Mouse (Mus musculus) heart, postnatal 4 days (tissue): ENCODE measurements around the gene Sez6l. TPM values are rescaled to one million over a fixed set of nuclear protein-coding genes. Genes with fewer than 3 reads are reported as not detected.
A peak's percentile ranks its signal among the peaks of the same experiment; 100 is the strongest.

ENCODE experiments used
- DNase-seq: peaks from one replicate; pipeline ENCODE4 v3.0.0; 2021
- total RNA-seq, 2 experiments: library from RNA; stranded (reverse); gene quantifications; 2 replicates each; pipeline ENCODE4 v1.2.3; 2021

Gene Sez6l
- total RNA-seq, 2 experiments from 2014 or later = 0.52 TPM

DNA sequence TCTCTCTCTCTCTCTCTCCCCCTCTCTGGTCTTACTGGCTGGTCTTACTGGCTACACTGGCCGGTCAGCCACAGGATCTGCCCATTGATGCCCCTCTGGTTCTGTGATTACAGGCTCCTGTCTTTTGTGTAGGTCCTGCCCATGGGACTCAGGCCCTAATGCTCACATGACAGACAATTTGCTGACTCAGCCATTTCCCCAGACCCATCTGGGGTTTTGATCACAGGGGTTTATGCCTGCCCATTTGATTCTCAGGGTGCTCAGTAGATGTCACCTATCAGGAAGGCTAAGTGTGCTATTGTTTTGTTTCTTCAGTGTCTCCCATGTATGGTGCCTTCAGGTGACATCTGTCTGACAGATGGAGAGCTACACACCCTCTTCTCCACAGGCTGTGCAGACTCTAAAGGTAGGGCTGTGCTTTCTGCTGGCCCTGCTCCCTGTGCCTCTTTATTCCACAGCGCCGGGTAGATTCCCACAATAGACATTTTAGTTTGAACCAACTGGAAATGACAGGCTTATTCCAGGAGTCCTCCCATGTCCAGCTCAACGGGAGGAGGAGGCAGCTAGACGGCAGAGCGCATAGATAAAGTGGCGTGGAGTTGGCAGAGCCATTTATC, 80.1 kb downstream of the Sez6l start:
- no peak for DNase-seq

GRCm38 (mm10) chr5:112493492-112493891, 83.5 kb downstream of the Sez6l start:
- peak; percentile 59 for DNase-seq

- peak; percentile 10 for DNase-seq
Observed at GRCm38 (mm10) chr5:112491489-112491888, 85.5 kb downstream of the Sez6l start.

- no peak for DNase-seq
Observed at GRCm38 (mm10) chr5:112488101-112488776, 88.7 kb downstream of the Sez6l start.

DNA sequence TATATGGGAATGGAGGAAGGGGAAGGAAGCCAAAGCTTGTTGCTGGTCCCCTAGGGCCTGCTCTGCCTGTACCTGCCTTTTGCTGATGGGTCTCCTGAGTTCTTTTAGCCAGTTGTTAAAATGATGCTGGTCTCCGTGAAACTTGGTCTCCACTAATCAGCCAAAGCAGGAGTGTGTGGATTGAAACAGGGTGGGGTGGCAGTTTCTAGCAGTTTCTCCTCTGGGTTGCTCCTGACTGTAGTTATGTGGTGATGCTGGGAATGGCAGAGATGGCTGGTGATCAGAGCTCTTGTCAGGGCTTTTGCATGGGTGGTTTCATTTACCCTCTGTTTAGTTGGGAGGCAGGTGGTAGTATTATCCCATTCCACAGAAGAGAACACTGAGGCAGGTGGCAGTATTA, 89.5 kb downstream of the Sez6l start:
- DNase-seq = no peak

DNA sequence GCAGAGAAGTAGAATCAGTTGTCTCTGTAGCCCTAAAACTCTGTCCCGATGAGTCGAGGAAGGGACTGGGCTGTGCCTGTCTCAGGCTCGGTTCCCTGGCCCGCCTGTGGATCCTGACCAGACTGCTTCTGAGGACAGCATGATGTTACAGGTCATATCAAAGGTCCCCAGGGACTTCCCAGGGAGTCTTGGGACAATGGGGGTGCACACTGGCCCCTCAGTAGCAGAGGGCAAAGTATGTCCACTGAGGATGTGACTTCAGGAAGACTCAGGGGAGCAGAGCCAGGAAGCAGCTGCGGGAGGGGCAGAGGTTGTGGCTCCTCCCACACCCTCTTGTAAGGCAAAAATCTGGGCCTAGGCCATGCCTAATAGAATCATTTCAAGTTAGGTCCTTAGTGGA, 90.6 kb downstream of the Sez6l start:
- peak; percentile 8 for DNase-seq

GRCm38 (mm10) chr5:112484924-112485715, 91.9 kb downstream of the Sez6l start:
- DNase-seq = no peak

DNA sequence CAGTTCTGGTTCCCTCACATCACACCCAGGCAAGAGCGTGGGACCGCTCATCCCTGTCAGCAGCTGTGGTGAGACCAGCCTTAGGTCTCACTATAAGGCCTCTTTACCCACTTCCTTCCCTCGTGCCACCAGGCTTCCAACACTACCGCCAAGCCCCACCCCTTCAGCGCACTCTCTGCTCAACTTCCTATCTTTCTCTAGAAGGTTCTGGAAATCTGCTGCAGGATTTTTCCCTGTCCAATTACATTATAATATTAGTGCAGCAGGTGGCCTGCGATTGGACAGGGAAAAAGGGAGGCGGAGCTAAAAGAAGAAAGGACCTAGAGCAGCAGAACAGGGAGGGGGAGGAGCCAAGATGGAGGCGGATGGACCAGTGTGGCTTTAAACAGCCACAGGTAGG, 94.0 kb downstream of the Sez6l start:
- no peak for DNase-seq

GRCm38 (mm10) chr5:112482551-112482950, 94.4 kb downstream of the Sez6l start:
- no peak for DNase-seq

DNA sequence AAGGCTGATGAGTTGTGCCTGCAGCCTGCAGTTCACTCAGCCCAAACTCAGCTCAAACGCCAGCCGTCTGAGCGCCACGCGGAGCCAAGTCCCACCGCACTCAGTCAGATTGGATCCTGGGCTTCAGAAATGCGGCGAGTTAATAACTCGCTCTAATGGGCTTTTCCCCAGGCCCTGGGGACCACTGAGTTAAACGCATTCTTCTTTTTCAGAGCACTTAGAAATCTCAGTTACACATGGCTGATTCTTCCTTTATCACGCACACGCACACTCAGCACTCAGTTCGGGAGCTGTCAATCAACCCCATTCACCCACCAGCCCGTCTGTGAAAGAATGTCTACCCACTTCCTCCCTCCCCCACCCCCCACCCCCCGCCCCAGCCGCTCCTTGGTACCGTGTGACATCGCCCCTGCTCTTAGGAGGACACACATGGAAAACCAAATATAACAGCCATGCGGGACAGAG, 95.0 kb downstream of the Sez6l start:
- DNase-seq = no peak

DNA sequence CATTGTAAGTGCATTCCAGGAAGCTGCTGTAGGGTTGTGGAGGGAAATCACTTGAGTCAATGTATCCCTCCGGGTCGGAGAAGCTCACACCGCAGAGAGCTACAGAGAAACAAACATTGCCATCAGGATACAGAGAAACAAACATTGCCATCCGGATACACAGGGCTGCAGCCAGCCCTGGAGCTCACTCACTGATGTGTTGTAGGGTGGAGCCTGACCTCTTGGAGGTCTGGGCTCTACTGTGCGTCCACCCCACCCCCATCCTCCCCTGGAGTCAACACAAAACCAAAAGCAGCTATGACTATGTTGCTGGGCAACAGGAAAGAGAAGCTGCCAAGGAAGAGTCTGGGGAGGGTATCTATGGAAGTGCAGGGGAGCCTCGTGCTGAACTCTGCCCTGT, 103.5 kb downstream of the Sez6l start:
- DNase-seq = no peak

DNA sequence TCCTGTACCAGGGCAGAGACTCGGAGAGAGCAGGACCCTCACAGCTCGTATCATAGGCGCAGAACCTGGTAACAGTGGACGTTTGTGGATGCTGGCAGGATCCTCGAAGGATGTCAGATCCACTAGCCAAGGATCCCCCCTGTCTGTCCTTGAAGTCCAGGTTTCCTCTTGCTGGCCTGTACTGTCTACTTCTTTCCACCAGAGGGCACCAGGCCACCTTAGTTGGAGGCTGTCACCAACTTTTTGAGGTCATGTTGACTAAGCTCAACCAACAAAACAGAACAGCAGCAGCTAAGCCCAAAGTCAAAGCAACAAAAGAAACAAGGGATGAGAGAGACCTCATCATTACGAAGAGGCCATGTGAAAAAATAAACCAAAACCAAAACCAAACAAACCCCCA, 106.8 kb downstream of the Sez6l start:
- DNase-seq = peak; percentile 61

DNA sequence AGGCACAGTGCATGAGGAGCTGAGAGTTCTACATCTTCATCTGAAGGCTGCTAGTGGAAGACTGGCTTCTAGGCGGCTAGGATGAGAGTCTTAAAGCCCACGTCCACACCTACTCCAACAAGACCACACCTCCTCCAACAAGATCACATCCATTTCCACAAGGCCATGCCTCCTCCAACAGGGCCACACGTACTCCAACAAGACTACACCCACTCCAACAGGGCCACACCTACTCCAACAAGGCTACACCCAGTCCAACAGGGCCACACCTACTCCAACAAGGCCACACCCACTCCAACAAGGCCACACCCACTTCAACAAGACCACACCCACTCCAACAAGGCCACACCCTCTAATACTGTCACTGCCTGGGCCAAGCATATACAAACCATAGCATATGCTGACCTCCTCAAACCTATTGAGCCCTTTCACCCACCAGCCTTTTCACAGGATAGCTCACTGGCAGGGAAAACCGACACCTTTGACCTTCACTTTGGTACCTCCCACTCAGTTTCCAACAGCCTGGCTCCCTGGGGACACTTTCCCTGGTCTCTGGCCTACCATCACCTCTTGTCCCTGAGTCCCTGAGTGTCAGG, 107.9 kb downstream of the Sez6l start:
- no peak for DNase-seq

DNA sequence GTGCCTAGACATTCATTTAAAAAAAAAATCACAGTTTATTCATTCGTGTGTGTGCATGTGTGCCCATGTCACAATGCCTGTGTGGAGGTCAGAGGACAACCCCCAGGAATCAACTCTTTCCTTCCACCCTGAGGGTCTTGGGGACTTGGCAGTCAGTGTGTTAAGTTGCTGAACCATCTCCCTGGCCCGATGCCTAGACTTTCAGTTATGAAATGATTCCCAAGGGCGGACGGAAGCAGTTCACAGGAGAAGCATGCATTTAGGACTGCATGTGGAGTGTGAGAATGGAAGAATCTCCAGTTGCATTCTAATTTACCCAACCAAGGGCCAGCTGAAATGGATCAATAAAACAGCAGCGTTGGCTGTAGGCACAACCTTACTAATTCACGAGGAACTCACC, 110.7 kb downstream of the Sez6l start:
- peak; percentile 14 for DNase-seq

- no peak for DNase-seq
Observed at GRCm38 (mm10) chr5:112459903-112460302, 117.1 kb downstream of the Sez6l start.

GRCm38 (mm10) chr5:112454966-112455555, 121.9 kb downstream of the Sez6l start:
- no peak for DNase-seq

- DNase-seq = no peak
Observed at GRCm38 (mm10) chr5:112453088-112453487, 123.9 kb downstream of the Sez6l start.

DNA sequence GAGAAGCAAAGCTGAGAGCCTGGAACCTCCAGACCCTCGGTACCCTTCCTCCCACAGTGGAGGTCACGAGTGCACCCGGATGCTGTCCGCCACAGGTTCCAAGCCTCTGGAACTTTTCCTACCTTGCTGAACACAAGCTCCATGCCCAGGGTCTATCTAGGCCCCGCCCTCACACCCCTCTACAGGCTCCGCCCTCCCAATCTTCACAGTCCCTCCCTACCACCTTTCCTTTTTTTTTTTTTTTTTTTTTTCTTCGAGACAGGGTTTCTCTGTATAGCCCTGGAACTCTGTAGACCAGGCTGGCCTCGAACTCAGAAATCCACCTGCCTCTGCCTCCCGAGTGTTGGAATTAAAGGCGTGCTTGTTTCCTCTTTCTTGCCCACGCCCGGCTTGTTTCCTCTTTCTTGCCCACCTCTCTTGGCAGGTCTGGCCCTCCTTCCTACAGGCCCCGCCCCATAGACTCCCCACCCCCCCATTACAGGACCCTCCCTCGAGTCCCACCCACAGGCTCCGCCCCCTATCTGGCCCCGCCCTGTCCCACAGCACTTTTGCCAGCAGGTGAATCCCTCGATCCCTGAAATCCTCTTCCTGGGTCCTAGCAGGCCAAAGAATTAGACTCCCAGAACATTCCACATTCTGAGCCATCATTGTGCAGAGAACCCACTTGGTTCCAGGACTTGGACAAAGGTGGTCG, 128.1 kb downstream of the Sez6l start, which contains the start of gene Gm6588:
TSS of gene Gm6588 (plus strand) at position 680 of the 694 bp plus-strand sequence.
- no peak for DNase-seq

DNA sequence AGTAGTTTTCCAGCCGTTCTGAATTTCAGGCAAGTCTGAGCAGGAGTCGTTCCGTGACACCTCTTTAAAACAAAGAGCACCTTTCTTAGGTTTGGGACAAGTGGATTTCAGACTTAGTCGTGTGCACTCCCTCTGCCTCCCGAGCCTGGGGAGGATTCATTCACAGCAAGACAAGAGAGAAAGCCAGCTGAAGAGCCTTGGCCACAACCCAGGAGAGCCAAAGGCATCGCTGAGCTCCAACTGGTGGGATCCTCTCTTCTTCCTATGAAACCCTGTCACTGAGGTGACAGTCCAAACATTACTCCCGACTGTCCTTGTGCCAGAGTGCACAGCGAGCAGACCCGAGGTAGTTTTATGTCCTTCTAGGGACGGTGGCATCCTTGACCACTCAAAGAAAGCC, 138.4 kb downstream of the Sez6l start:
- no peak for DNase-seq

DNA sequence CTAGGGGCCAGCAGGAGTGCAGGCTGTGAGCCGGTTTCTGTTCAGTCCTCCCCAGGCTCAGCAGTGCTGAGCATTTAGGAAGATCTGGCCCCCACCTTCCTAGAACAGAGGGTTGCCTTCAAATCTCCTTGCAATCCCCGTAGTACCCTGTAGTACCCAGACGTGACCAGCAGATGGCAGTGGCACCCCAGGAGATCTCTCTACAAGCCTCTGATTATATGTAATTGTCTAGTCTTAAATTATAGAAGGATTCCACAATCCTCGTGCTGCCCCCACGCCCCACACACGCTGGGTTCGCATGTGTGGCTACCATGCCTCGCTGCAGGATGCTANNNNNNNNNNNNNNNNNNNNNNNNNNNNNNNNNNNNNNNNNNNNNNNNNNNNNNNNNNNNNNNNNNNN, 144.0 kb downstream of the Sez6l start:
- peak; percentile 86 for DNase-seq

GRCm38 (mm10) chr5:112432033-112432432, 145.0 kb downstream of the Sez6l start:
- DNase-seq = no peak
